In the genomic region with DNA sequence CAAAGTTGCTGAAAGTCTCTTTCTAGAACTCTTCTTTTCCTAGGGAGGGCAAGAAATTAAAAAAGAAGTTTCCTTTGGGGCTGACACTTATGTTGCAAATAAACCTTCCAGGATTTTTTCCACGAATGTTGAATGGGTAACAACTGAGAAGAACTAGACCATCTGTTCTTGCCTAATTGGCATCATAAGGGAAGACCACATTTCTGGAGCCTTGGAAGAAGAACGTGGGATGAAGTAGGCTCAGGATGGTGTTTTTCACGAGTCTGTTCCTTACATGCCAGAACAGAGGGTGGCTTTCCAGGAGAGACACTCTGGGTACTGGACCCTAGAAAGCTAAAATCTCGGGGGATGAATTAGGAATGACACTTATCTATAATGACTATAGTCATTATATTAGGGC, we compare ENCODE assay signal across 28 mouse cellular contexts.
DNase-seq lines count a peak whose midpoint lies in the region; TF ChIP-seq lines count a peak whose summit lies in the region.
"Had no signal": no experiment of that assay in that cellular context is flagged by ENCODE, and none has a peak within 500 bp of the region (broad histone marks: within the 10 kb centered on the region; RNA-seq: fewer than 3 reads in every experiment).

No protein-coding gene starts in this region.

- no peaks in the 10 kb centered on the region for H3K36me3 ChIP-seq in limb, embryonic 10.5 days
- H3K36me3 ChIP-seq: embryonic facial prominence, embryonic 13.5 days; forebrain, embryonic 10.5 days; hindbrain, embryonic 10.5 days; midbrain, embryonic 13.5 days; neural tube, embryonic 13.5 days had no signal

- 79% methylated on average over 4 of the region's 4 CpGs for WGBS in limb, embryonic 10.5 days

- no peaks in the 10 kb centered on the region for H3K9me3 ChIP-seq in limb, embryonic 10.5 days (replicated peaks)
- H3K9me3 ChIP-seq: midbrain, embryonic 13.5 days; neural tube, embryonic 13.5 days had no signal

- no peak overlapping the region; the same call in 1 of the 2 replicates for H3K27ac ChIP-seq in left cerebral cortex, adult 2 months
- H3K27ac ChIP-seq in limb, embryonic 10.5 days: no peak overlapping the region
- H3K27ac ChIP-seq: embryonic facial prominence, embryonic 13.5 days; forebrain, embryonic 10.5 days; gastrocnemius, adult 2 months; hindbrain, embryonic 10.5 days; hindbrain, postnatal 0 days; liver, embryonic 14.5 days; macrophage; midbrain, embryonic 13.5 days; neural tube, embryonic 13.5 days had no signal

- H3K27me3 ChIP-seq in limb, embryonic 10.5 days (ENCODE audit: low read depth, poor library complexity, severe bottlenecking): no peaks in the 10 kb centered on the region
- H3K27me3 ChIP-seq: embryonic facial prominence, embryonic 13.5 days; midbrain, embryonic 13.5 days; neural tube, embryonic 13.5 days had no signal

- no peaks in the 10 kb centered on the region for H3K4me1 ChIP-seq in limb, embryonic 10.5 days
- H3K4me1 ChIP-seq: embryonic facial prominence, embryonic 13.5 days; forebrain, embryonic 10.5 days; midbrain, embryonic 13.5 days; neural tube, embryonic 13.5 days had no signal

- peak; percentile 29 for DNase-seq in heart, adult 11 months
- DNase-seq in heart, adult 9 months (ENCODE audit: low spot score in 2 of 2): no peak
- DNase-seq in left cerebral cortex, adult 18-20 months (ENCODE audit: low spot score in 2 of 2): peak; percentile 19 to 36
- DNase-seq in left cerebral cortex, adult 2 months (ENCODE audit: extremely low spot score in 1 of 2, low spot score in 2 of 2): no peak
- DNase-seq in left cerebral cortex, adult 9 months (ENCODE audit: low spot score in 2 of 2): peak; percentile 42 to 66
- DNase-seq in limb, embryonic 10.5 days (ENCODE audit: low spot score): no peak
- DNase-seq in urinary bladder, postnatal 10 days (ENCODE audit: low spot score): no peak
- DNase-seq: adrenal gland, postnatal 14 days; cerebellum, adult 18-20 months; cerebellum, postnatal 10 days; gastrocnemius, adult 2 months; heart, postnatal 14 days; kidney, adult 9 months; kidney, postnatal 10 days; liver; lung, adult 2 months; lung, postnatal 10 days; spleen, adult 18-20 months; thymus, adult 18-20 months; thymus, postnatal 36 days had no signal

- H3K4me3 ChIP-seq in left cerebral cortex, adult 2 months: no peak overlapping the region
- no peak overlapping the region for H3K4me3 ChIP-seq in limb, embryonic 10.5 days
- H3K4me3 ChIP-seq: embryonic facial prominence, embryonic 13.5 days; forebrain, embryonic 10.5 days; gastrocnemius, adult 2 months; hindbrain, embryonic 10.5 days; midbrain, embryonic 13.5 days; neural tube, embryonic 13.5 days had no signal

- intact Hi-C loops in left cerebral cortex, adult 2 months (cut with DNase I): loop anchor here (1.0 to 5.0 kb wide), 3 partner anchors 16 to 192 kb away; no protein-coding TSS in a partner anchor

- TF ChIP-seq CTCF in left cerebral cortex, adult 2 months (IDR thresholded peaks at IDR 0.05): no peak

Comparison
In these comparisons a context has a peak if more than half of its experiments do, and no peak if none do; other contexts are left out.
1. DNase-seq: peak in heart, adult 11 months (single experiment), left cerebral cortex, adult 18-20 months (2 of 2) and left cerebral cortex, adult 9 months (2 of 2); none in heart, adult 9 months (0 of 2), left cerebral cortex, adult 2 months (0 of 2), limb, embryonic 10.5 days (single experiment) and urinary bladder, postnatal 10 days (single experiment).